Mouse (Mus musculus): ENCODE results near the gene Pno1. TPM values are rescaled to one million over a fixed set of nuclear protein-coding genes. Genes with fewer than 3 reads are reported as not detected.

Pno1 gene
- total RNA-seq, 2 experiments from 2014 or later, result 24.2 to 24.9 TPM

DNA sequence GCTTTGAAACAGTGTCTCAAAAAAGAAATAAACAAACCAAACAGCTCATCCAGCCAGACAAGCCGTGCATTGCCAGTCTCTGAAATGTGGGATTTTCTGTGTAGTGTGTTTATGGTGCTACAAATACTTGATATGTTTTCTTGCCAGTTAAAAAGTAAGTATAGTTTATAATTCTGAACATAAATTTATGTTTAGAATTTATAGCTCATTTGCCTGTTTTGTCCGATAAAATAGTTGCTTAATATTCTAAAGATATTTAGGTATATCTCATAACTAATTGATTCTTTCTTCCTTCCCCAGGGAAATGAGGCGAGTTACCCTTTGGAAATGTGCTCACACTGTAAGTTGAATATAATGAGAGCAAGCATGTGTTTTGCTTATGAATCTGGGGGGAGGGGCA is 29.6 kb downstream of the Pno1 start, which contains the start of gene Wdr92:
Gene Wdr92, plus strand, starts transcription at position 301 of the 400 bp plus-strand sequence.
- DNase-seq (ENCODE audit: low spot score in 2 of 2), result no peak

DNA sequence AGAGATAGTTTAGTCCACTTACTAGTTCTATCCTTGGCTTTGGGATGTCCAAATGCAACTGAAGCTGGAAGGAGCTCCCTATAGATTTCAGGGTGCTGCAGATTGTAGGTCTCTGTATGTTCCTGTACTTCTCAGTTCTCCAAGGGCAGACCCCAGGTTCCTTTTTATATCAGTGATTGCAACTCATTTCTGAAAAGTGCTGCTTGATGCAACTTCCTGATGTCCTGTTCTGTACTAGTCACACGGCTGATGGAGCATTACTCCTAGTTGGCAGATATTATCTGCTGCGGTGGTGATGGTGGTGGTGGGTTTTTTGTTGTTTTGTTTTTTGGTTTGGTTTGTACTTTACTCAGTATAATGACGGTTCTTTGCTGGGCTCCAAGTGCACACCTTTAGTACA is 30.6 kb downstream of the Pno1 start:
- DNase-seq (ENCODE audit: low spot score in 2 of 2), result no peak

GRCm38 (mm10) chr11:17176638-17177037 is 34.7 kb downstream of the Pno1 start:
- DNase-seq (ENCODE audit: low spot score in 2 of 2), result no peak

GRCm38 (mm10) chr11:17172300-17172699 is 39.1 kb downstream of the Pno1 start:
- no peak for DNase-seq (ENCODE audit: low spot score in 2 of 2)

DNA sequence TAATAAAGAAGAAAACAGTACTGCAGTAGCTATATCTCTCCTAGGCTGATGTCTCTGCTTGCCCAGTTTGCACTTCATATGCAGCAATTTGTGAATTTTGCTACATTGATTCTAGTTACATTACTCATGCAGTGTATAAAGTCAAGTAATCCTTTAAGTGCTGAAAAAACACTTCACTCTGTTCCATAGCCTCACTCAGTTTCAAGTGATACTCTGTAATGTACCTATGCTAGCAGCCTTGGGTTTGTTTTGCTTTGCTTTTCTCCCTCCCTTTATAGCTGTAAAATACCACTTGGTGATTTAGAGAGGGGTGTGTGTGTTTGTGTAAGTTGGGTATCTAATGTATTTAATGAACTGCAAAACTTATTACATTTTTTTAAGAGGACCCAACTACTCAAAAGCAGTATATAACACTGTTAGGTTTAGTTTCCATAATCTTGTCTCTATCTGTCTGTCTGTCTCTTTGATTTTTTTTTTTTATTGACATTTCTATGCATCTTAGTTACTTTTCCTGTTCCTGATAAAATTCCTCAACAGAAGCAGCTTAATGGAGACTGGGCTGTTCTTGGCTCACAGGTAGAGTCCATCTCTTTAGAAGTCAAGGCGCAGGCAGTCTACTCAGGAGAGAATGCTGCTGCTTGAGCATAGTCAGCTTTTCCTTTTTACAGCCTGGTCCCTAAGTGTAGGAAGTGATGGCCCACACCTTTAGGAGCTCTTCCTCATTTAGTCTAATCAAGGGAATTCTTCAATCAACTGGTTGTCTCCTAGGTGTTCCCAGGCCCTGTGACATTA is 40.2 kb downstream of the Pno1 start:
- DNase-seq (ENCODE audit: low spot score in 2 of 2), result no peak

- DNase-seq (ENCODE audit: low spot score in 2 of 2), result no peak
Observed at GRCm38 (mm10) chr11:17169262-17169661, 42.1 kb downstream of the Pno1 start.

GRCm38 (mm10) chr11:17166627-17167026 is 44.7 kb downstream of the Pno1 start:
- no peak for DNase-seq (ENCODE audit: low spot score in 2 of 2)

DNA sequence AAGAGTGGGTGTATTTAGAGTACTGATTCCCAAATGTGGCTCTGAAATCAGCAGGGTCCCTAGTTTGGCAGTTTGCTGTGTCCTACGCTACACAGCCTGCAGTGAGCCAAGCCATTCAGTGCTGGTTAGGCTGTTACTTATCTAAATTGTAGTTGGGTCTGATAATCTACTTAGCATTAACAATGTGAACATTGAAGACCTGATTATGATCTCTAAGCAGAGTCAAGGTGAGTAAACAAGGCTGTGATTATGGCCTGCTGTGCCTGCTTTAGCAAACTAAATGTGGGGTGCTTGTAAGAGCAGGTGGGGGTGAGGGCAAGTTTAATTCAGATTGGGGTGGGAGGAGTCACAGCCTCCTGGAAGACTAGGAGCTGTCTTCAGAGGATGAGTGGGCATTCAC is 47.4 kb downstream of the Pno1 start:
- DNase-seq (ENCODE audit: low spot score in 2 of 2), result no peak

- peak; percentile 30 to 35 for DNase-seq (ENCODE audit: low spot score in 2 of 2)
Observed at GRCm38 (mm10) chr11:17160242-17160641, 51.1 kb downstream of the Pno1 start.

GRCm38 (mm10) chr11:17159738-17160241 is 51.6 kb downstream of the Pno1 start:
- DNase-seq (ENCODE audit: low spot score in 2 of 2), result peak; percentile 68 to 78

- DNase-seq (ENCODE audit: low spot score in 2 of 2), result peak; percentile 96 to 98
Observed at GRCm38 (mm10) chr11:17158858-17159737, 52.3 kb downstream of the Pno1 start, which contains the start of gene Ppp3r1. TSS of gene Ppp3r1 (plus strand) at chr11:17159263.

Other genes with a start within 250 kb of the Pno1 start
- 10 to 100 TPM; 94.7 to 97.1 TPM for gene Cnrip1, start 160.0 kb downstream of the Pno1 start, total RNA-seq (2021)
- 1 to 10 TPM; 7.5 TPM for gene Plek, start 159.2 kb downstream of the Pno1 start, total RNA-seq (2021)
- gene Ppp3r1, start 52.3 kb downstream of the Pno1 start, total RNA-seq (2021), result 100 to 1,000 TPM; 724 to 738 TPM
- gene Wdr92, start 29.5 kb downstream of the Pno1 start, total RNA-seq (2021), result 10 to 100 TPM in 1 of 2 experiments, 1 to 10 TPM in 1; 9.2 to 10.0 TPM
- 10 to 100 TPM; 45.0 to 45.9 TPM for gene C1d, start 46.0 kb upstream of the Pno1 start, total RNA-seq (2021)

Measured in left cerebral cortex, adult 18-20 months (tissue).